22 mouse cellular contexts compared by ENCODE assay signal in genomic region chr2:180457680-180458079, GRCm38 (mm10). TPM values are rescaled to one million over a fixed set of nuclear protein-coding genes. Genes with fewer than 3 reads are reported as not detected.
DNase-seq lines count a peak whose midpoint lies in the region; ATAC-seq and TF ChIP-seq lines count a peak whose summit lies in the region.
"Had no signal": no experiment of that assay in that cellular context is flagged by ENCODE, and none has a peak within 500 bp of the region (broad histone marks: within the 10 kb centered on the region; RNA-seq: fewer than 3 reads in every experiment).

No protein-coding gene starts in this region.

- peaks cover 36% of the 10 kb centered on the region for H3K4me1 ChIP-seq in forebrain, embryonic 10.5 days
- H3K4me1 ChIP-seq in forebrain, postnatal 0 days (ENCODE audit: insufficient read depth) = no peaks in the 10 kb centered on the region
- H3K4me1 ChIP-seq in limb, embryonic 11.5 days (ENCODE audit: control insufficient read depth, insufficient read depth, low read length) = peaks cover 7% of the 10 kb centered on the region; the same call in 1 of the 2 replicates
- H3K4me1 ChIP-seq in limb, embryonic 10.5 days = peaks cover 17% of the 10 kb centered on the region
- H3K4me1 ChIP-seq in stomach, postnatal 0 days (replicated peaks; ENCODE audit: control insufficient read depth, insufficient read depth) = no peaks in the 10 kb centered on the region; the same call in 1 of the 2 replicates

- H3K27me3 ChIP-seq in forebrain, embryonic 10.5 days (ENCODE audit: poor library complexity, severe bottlenecking) = peaks cover 80% of the 10 kb centered on the region
- H3K27me3 ChIP-seq in forebrain, postnatal 0 days (ENCODE audit: insufficient read depth, low read length) = no peaks in the 10 kb centered on the region
- peaks cover 29% of the 10 kb centered on the region for H3K27me3 ChIP-seq in limb, embryonic 11.5 days (ENCODE audit: control insufficient read depth, insufficient read depth, low read length)
- peaks cover 69% of the 10 kb centered on the region for H3K27me3 ChIP-seq in limb, embryonic 10.5 days (ENCODE audit: low read depth, poor library complexity, severe bottlenecking)
- H3K27me3 ChIP-seq in stomach, postnatal 0 days (ENCODE audit: control insufficient read depth, insufficient read depth, low read length) = no peaks in the 10 kb centered on the region; the same call in 1 of the 2 replicates

- no peaks in the 10 kb centered on the region for H3K9me3 ChIP-seq in forebrain, embryonic 10.5 days
- no peaks in the 10 kb centered on the region for H3K9me3 ChIP-seq in forebrain, postnatal 0 days (ENCODE audit: low read length)
- H3K9me3 ChIP-seq in limb, embryonic 11.5 days (ENCODE audit: control insufficient read depth, low read length) = no peaks in the 10 kb centered on the region
- H3K9me3 ChIP-seq in limb, embryonic 10.5 days (replicated peaks) = no peaks in the 10 kb centered on the region
- H3K9me3 ChIP-seq in stomach, postnatal 0 days (ENCODE audit: control insufficient read depth, low read length) = no peaks in the 10 kb centered on the region
- H3K9me3 ChIP-seq: liver, embryonic 13.5 days had no signal

- no peak overlapping the region for H3K4me2 ChIP-seq in forebrain, postnatal 0 days (ENCODE audit: low read depth)
- no peak overlapping the region; the same call in 1 of the 2 replicates for H3K4me2 ChIP-seq in limb, embryonic 11.5 days (ENCODE audit: low read depth, severe bottlenecking)
- H3K4me2 ChIP-seq in stomach, postnatal 0 days (replicated peaks; ENCODE audit: low read depth) = peak overlapping the region; percentile 71; the same call in 1 of the 2 replicates

- no peak overlapping the region for H3K9ac ChIP-seq in forebrain, postnatal 0 days
- H3K9ac ChIP-seq in limb, embryonic 11.5 days (ENCODE audit: low read length) = no peak overlapping the region
- H3K9ac ChIP-seq in stomach, postnatal 0 days (ENCODE audit: low read length) = no peak overlapping the region
- H3K9ac ChIP-seq: liver, embryonic 13.5 days had no signal

- no peak overlapping the region for H3K27ac ChIP-seq in forebrain, embryonic 10.5 days
- no peak overlapping the region for H3K27ac ChIP-seq in forebrain, postnatal 0 days (ENCODE audit: low read depth, low read length)
- H3K27ac ChIP-seq in limb, embryonic 11.5 days (replicated peaks; ENCODE audit: low read depth, low read length) = no peak overlapping the region
- no peak overlapping the region for H3K27ac ChIP-seq in limb, embryonic 10.5 days
- H3K27ac ChIP-seq in stomach, postnatal 0 days (replicated peaks) = peak overlapping the region; percentile 53; the same call in 1 of the 2 replicates
- H3K27ac ChIP-seq: liver, embryonic 13.5 days had no signal

- H3K36me3 ChIP-seq in forebrain, embryonic 10.5 days (replicated peaks) = no peaks in the 10 kb centered on the region
- H3K36me3 ChIP-seq in forebrain, postnatal 0 days (ENCODE audit: insufficient read depth) = no peaks in the 10 kb centered on the region
- H3K36me3 ChIP-seq in limb, embryonic 11.5 days (ENCODE audit: control insufficient read depth, insufficient read depth, low read length) = no peaks in the 10 kb centered on the region
- H3K36me3 ChIP-seq in limb, embryonic 10.5 days = no peaks in the 10 kb centered on the region
- H3K36me3 ChIP-seq in stomach, postnatal 0 days (ENCODE audit: control insufficient read depth, insufficient read depth, low read length) = no peaks in the 10 kb centered on the region
- H3K36me3 ChIP-seq: liver, embryonic 13.5 days had no signal

- no peak for TF ChIP-seq EP300 in stomach, postnatal 0 days (optimal IDR thresholded peaks at IDR 0.05)

- no peak for TF ChIP-seq CTCF in forebrain, postnatal 0 days (IDR thresholded peaks at IDR 0.05; ENCODE audit: low read depth)
- no peak for TF ChIP-seq CTCF in stomach, postnatal 0 days (IDR thresholded peaks at IDR 0.05; ENCODE audit: low read depth)

- ATAC-seq in forebrain, postnatal 0 days = no peak
- ATAC-seq in limb, embryonic 11.5 days (ENCODE audit: insufficient number of reproducible peaks, low FRiP score, low TSS enrichment, low read depth) = no peak
- no peak for ATAC-seq in stomach, postnatal 0 days (ENCODE audit: low FRiP score, low TSS enrichment)
- ATAC-seq: lung, postnatal 0 days had no signal

- H3K4me3 ChIP-seq in forebrain, embryonic 10.5 days = peak overlapping the region; percentile 72; the same call in 1 of the 2 replicates
- H3K4me3 ChIP-seq in forebrain, postnatal 0 days (ENCODE audit: low read depth, low read length) = no peak overlapping the region
- no peak overlapping the region for H3K4me3 ChIP-seq in limb, embryonic 11.5 days (ENCODE audit: low read depth, low read length)
- H3K4me3 ChIP-seq in limb, embryonic 10.5 days = no peak overlapping the region
- peak overlapping the region; percentile 49; the same call in 1 of the 2 replicates for H3K4me3 ChIP-seq in stomach, postnatal 0 days (ENCODE audit: low read depth, low read length)

- WGBS in forebrain, embryonic 10.5 days = 28% methylated on average over 2 of the region's 2 CpGs
- 47% methylated on average over 2 of the region's 2 CpGs for WGBS in forebrain, postnatal 0 days
- 28% methylated on average over 2 of the region's 2 CpGs for WGBS in limb, embryonic 11.5 days
- WGBS in limb, embryonic 10.5 days = 34% methylated on average over 2 of the region's 2 CpGs
- WGBS in stomach, postnatal 0 days = 44% methylated on average over 2 of the region's 2 CpGs

- no peak for DNase-seq in forebrain, embryonic 10.5 days (ENCODE audit: extremely low spot score, low spot score)
- DNase-seq in forebrain, postnatal 0 days = no peak
- peak; percentile 22 for DNase-seq in limb, embryonic 11.5 days (ENCODE audit: low spot score)
- no peak for DNase-seq in limb, embryonic 10.5 days (ENCODE audit: low spot score)
- peak; percentile 41 for DNase-seq in urinary bladder, postnatal 14 days (ENCODE audit: low spot score)
- no peak for DNase-seq in urinary bladder, adult 2 months (ENCODE audit: low spot score)
- peak; percentile 40 for DNase-seq in stomach, postnatal 0 days (ENCODE audit: low spot score)
- DNase-seq in left cerebral cortex, adult 11 months (ENCODE audit: low spot score) = no peak
- DNase-seq: adrenal gland, adult 8-10 months; cerebellum, adult 18-20 months; gastrocnemius, postnatal 14 days; kidney, postnatal 10 days; layer of hippocampus, adult 9-11 months; liver, embryonic 13.5 days; right cerebral cortex, adult 18-20 months; thymus, postnatal 25 days had no signal

RNA-seq across cellular contexts. Expression of gene Slco4a1, which starts 1.6 kb away (rescaled TPM):
- polyA plus RNA-seq in forebrain, embryonic 10.5 days (2016; fragmentation: Nextera tagmentation; extraction: Ambion mirVana) = 4.9 and 6.9 TPM in 2 replicates
- 1.8 TPM in 2 replicates for total RNA-seq in forebrain, postnatal 0 days (2014; rRNA removed)
- polyA plus RNA-seq in forebrain, postnatal 0 days (2015; fragmentation: Nextera tagmentation; extraction: Ambion mirVana) = 1.3 and 1.6 TPM in 2 replicates
- 1.5 and 1.9 TPM in 2 replicates for polyA plus RNA-seq in limb, embryonic 11.5 days (2014; fragmentation: Nextera tagmentation; extraction: Ambion mirVana)
- 0.41 and 1.8 TPM in 2 replicates for polyA plus RNA-seq in limb, embryonic 10.5 days (2016; fragmentation: Nextera tagmentation; extraction: Ambion mirVana)
- 1.6 and 3.3 TPM in 2 replicates for polyA plus RNA-seq in urinary bladder, adult 2 months (2012; rRNA removed)
- 4.2 and 5.6 TPM in 2 replicates for polyA plus RNA-seq in stomach, postnatal 0 days (2015; fragmentation: Nextera tagmentation; extraction: Ambion mirVana)
- polyA plus RNA-seq: heart, postnatal 0 days had no signal

RNA-seq across cellular contexts. Expression of gene Ntsr1, which starts 42.1 kb away (rescaled TPM):
- not detected in 2 replicates for polyA plus RNA-seq in forebrain, embryonic 10.5 days (2016; fragmentation: Nextera tagmentation; extraction: Ambion mirVana)
- total RNA-seq in forebrain, postnatal 0 days (2014; rRNA removed) = 19.8 and 35.8 TPM in 2 replicates
- 13.2 and 18.1 TPM in 2 replicates for polyA plus RNA-seq in forebrain, postnatal 0 days (2015; fragmentation: Nextera tagmentation; extraction: Ambion mirVana)
- polyA plus RNA-seq in limb, embryonic 11.5 days (2014; fragmentation: Nextera tagmentation; extraction: Ambion mirVana) = not detected in 2 replicates
- 0.11 and 0.28 TPM in 2 replicates for polyA plus RNA-seq in limb, embryonic 10.5 days (2016; fragmentation: Nextera tagmentation; extraction: Ambion mirVana)
- 0.07 and 0.12 TPM in 2 replicates for polyA plus RNA-seq in urinary bladder, adult 2 months (2012; rRNA removed)
- 0.11 and 0.12 TPM in 2 replicates for polyA plus RNA-seq in stomach, postnatal 0 days (2015; fragmentation: Nextera tagmentation; extraction: Ambion mirVana)
- total RNA-seq: adrenal gland, adult 8-10 months; CH12.LX; common myeloid progenitor, adult 5-6 weeks; gastrocnemius, postnatal 14 days; heart, adult 8-10 months; monocyte, adult 5-6 weeks had no signal

Comparison
In these comparisons a context has a peak if more than half of its experiments do, and no peak if none do; other contexts are left out.
1. DNase-seq: peak in limb, embryonic 11.5 days (single experiment), urinary bladder, postnatal 14 days (single experiment) and stomach, postnatal 0 days (single experiment); none in forebrain, embryonic 10.5 days (single experiment), forebrain, postnatal 0 days (single experiment), limb, embryonic 10.5 days (single experiment), urinary bladder, adult 2 months (single experiment) and left cerebral cortex, adult 11 months (single experiment).
2. H3K4me3 ChIP-seq: peak in forebrain, embryonic 10.5 days (single experiment) and stomach, postnatal 0 days (single experiment); none in forebrain, postnatal 0 days (single experiment), limb, embryonic 11.5 days (single experiment) and limb, embryonic 10.5 days (single experiment).
3. RNA of gene Ntsr1, which starts 42.1 kb away (polyA plus RNA-seq): 13.2 to 18.1 TPM in forebrain, postnatal 0 days; 0.11 to 0.28 TPM in limb, embryonic 10.5 days, 0.11 to 0.12 TPM in stomach, postnatal 0 days, 0.07 to 0.12 TPM in urinary bladder, adult 2 months, not detected in forebrain, embryonic 10.5 days and not detected in limb, embryonic 11.5 days; every median in the first group is over 10 times any median in the second.